Mouse (Mus musculus) ovary, postnatal 10 days (tissue): ENCODE measurements around the gene Spata2l.
"Not testable (repeated sequence)": the region's sequence is repeated elsewhere in the genome, so short reads cannot be mapped to it uniquely, and the experiment has no call there.

Experiments used
- DNase-seq: peaks from one replicate; pipeline ENCODE4 v3.0.0; 2022; ENCODE audit warnings: low spot score

Spata2l gene

GRCm38 (mm10) chr8:123197016-123197415, 39.0 kb downstream of the Spata2l start:
- DNase-seq = not testable (repeated sequence)

- DNase-seq = no peak
Measured at GRCm38 (mm10) chr8:123193771-123194170, 42.3 kb downstream of the Spata2l start.

- no peak for DNase-seq
Measured at GRCm38 (mm10) chr8:123191908-123192307, 44.1 kb downstream of the Spata2l start.

- peak; percentile 41 for DNase-seq
Measured at GRCm38 (mm10) chr8:123190678-123191077, 45.4 kb downstream of the Spata2l start.

- DNase-seq = no peak
Measured at GRCm38 (mm10) chr8:123188841-123189240, 47.2 kb downstream of the Spata2l start.

GRCm38 (mm10) chr8:123188006-123188405, 48.0 kb downstream of the Spata2l start:
- DNase-seq = no peak

GRCm38 (mm10) chr8:123185566-123186409, 50.2 kb downstream of the Spata2l start, which contains the start of gene Dpep1:
Gene Dpep1, plus strand, starts transcription at chr8:123186242.
- no peak for DNase-seq

- no peak for DNase-seq
Measured at GRCm38 (mm10) chr8:123181391-123181790, 54.6 kb downstream of the Spata2l start.
